Mouse (Mus musculus) midbrain, embryonic 10.5 days (tissue): ENCODE data around the gene Robo1. TPM values are rescaled to one million over a fixed set of nuclear protein-coding genes. Genes with fewer than 3 reads are reported as not detected.

Source experiments
- DNase-seq: peaks from one replicate; pipeline ENCODE4 v3.0.0-alpha.2; 2017; ENCODE audit warnings: low spot score
- H3K27ac ChIP-seq: fragments of 300-500 bp; sonication (generic); replicated peaks from 2 replicates; pipeline ENCODE4 v1.5.1; 2016; ENCODE audit warnings: mild to moderate bottlenecking
- H3K27me3 ChIP-seq: fragments of 300-500 bp; sonication (generic); 2 replicates; pipeline ENCODE4 v1.6.1; 2016; ENCODE audit warnings: low read depth, mild to moderate bottlenecking; ENCODE audit not compliant: poor library complexity, severe bottlenecking
- H3K36me3 ChIP-seq: fragments of 300-500 bp; sonication (generic); 2 replicates; pipeline ENCODE4 v1.6.1; 2016; ENCODE audit warnings: mild to moderate bottlenecking, moderate library complexity
- H3K4me1 ChIP-seq: fragments of 300-500 bp; sonication (generic); 2 replicates; pipeline ENCODE4 v1.6.1; 2016
- H3K4me3 ChIP-seq: fragments of 300-500 bp; sonication (generic); 2 replicates; pipeline ENCODE4 v1.5.1; 2016; ENCODE audit warnings: mild to moderate bottlenecking, moderate library complexity
- H3K9me3 ChIP-seq: fragments of 300-500 bp; sonication (generic); replicated peaks from 2 replicates; pipeline ENCODE4 v1.6.1; 2016; ENCODE audit warnings: mild to moderate bottlenecking
- WGBS: fragments of 180-500 bp; shearing (Covaris S2); methylation state at CpG from one replicate; pipeline ENCODE4 v1.1.7; 2016; 5-methylcytosine and 5-hydroxymethylcytosine counted together
- polyA plus RNA-seq: library from polyadenylated mRNA; unstranded; fragments of >200 nt; fragmentation: Nextera tagmentation; extraction: Ambion mirVana; gene quantifications from 2 replicates; pipeline ENCODE4 v1.2.1, GENCODE M21; 2016

Gene Robo1
- polyA plus RNA-seq, 1 experiment from 2014 or later, result 28.1 TPM

DNA sequence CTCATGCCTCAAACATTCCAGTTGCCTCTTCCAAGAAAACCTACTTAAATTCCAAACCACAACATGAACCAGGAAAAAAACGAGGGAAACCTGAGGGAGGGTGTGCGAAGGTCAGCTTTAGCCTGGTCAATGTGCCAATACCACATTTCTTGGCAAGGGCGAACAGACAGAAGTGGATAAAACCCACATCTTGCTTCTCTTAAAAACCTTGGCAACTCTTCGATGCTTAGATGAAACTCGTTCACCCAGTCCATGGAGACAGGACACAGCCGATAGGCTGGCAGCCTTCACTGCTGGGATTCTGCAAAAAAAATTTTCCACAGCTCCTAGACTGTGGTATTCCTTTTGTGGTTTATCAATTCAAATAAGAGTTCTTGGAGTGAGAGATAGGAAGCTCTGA, 690.6 kb downstream of the Robo1 start:
- no peak overlapping the region for H3K27ac ChIP-seq
- no peak for DNase-seq
- no peaks in the 10 kb centered on the region for H3K27me3 ChIP-seq
- no peak overlapping the region for H3K4me3 ChIP-seq
- no peaks in the 10 kb centered on the region for H3K9me3 ChIP-seq
- WGBS, result 91% methylated on average over 6 of the region's 6 CpGs
- H3K36me3 ChIP-seq, result peaks cover 10% of the 10 kb centered on the region; the same call in 1 of the 2 replicates
- H3K4me1 ChIP-seq, result peaks cover 6% of the 10 kb centered on the region; the same call in 1 of the 2 replicates

DNA sequence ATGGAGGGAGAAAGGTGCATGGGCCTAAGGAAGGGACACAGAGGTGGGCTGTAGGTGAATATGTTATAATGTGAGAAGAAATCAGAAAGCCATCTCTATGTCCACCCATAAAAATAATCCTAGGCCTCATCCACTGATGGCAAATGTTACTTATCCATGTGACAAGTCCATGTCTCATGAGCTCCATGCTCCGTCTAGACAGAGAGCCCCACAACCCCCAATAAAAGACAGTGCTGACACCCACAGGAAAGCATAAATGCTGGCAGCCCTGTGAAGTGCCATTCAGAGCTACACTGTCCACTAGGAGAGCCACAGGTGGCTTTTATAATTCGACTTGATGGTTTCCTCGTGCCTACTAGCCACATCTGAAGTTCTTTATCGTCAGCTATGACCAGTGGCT, 694.6 kb downstream of the Robo1 start:
- H3K36me3 ChIP-seq, result peaks cover 21% of the 10 kb centered on the region
- WGBS, result 95% methylated on average over 4 of the region's 4 CpGs
- H3K27ac ChIP-seq, result no peak overlapping the region
- H3K4me3 ChIP-seq, result no peak overlapping the region
- peaks cover 7% of the 10 kb centered on the region; the same call in 1 of the 2 replicates for H3K4me1 ChIP-seq
- H3K27me3 ChIP-seq, result no peaks in the 10 kb centered on the region
- no peaks in the 10 kb centered on the region; the same call in 1 of the 2 replicates for H3K9me3 ChIP-seq
- DNase-seq, result no peak

DNA sequence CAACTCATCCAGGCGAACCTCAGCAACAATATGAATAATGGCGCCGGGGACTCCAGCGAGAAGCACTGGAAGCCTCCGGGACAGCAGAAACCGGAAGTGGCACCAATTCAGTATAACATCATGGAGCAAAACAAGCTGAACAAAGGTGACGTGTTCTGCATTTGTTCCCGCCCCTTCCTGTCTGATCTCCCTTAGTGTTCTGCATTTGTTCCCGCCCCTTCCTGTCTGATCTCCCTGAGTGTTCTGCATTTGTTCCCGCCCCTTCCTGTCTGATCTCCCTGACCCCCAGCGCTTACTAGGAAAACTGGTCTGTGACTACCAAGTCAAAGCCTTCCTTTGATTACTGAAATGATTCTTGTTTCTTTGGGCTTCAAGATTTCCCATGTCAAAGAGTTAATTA, 696.5 kb downstream of the Robo1 start:
- peaks cover 25% of the 10 kb centered on the region for H3K36me3 ChIP-seq
- peaks cover 7% of the 10 kb centered on the region; the same call in 1 of the 2 replicates for H3K4me1 ChIP-seq
- no peak overlapping the region for H3K4me3 ChIP-seq
- H3K27me3 ChIP-seq, result no peaks in the 10 kb centered on the region
- H3K9me3 ChIP-seq, result no peaks in the 10 kb centered on the region; the same call in 1 of the 2 replicates
- H3K27ac ChIP-seq, result no peak overlapping the region
- WGBS, result 93% methylated on average over 11 of the region's 11 CpGs
- no peak for DNase-seq

GRCm38 (mm10) chr16:73005831-73006230, 697.7 kb downstream of the Robo1 start:
- peaks cover 34% of the 10 kb centered on the region for H3K36me3 ChIP-seq
- H3K4me3 ChIP-seq, result no peak overlapping the region
- no peaks in the 10 kb centered on the region; the same call in 1 of the 2 replicates for H3K9me3 ChIP-seq
- H3K27ac ChIP-seq, result no peak overlapping the region
- no peak for DNase-seq
- 78% methylated on average over 4 of the region's 4 CpGs for WGBS
- H3K4me1 ChIP-seq, result peaks cover 7% of the 10 kb centered on the region; the same call in 1 of the 2 replicates
- no peaks in the 10 kb centered on the region for H3K27me3 ChIP-seq

DNA sequence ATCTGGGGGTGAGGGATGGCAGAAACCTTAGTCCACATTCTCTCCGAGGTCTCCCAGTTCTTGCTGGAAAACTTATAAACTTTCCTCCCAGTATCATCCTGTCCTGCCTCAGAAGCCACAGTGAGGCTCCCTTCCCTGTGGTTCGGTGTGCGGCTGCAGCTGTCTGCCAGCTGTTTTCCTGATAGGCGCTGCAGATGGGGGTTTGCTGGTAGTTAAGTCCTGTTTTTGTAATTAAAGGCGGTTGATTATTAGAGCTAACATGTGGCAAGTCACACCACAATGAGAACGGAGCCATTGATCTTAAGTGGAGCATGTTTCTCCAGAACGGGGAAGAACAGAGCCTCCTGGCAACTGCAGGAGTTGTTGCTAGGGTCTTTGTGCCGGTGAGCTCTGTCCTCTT, 699.3 kb downstream of the Robo1 start:
- Histone ChIP-seq H3K27ac (no peak overlapping the region), H3K36me3 (peaks cover 41% of the 10 kb centered on the region), H3K9me3 (no peaks in the 10 kb centered on the region; the same call in 1 of the 2 replicates), H3K4me3 (no peak overlapping the region), H3K27me3 (no peaks in the 10 kb centered on the region), H3K4me1 (peaks cover 7% of the 10 kb centered on the region; the same call in 1 of the 2 replicates)
- no peak for DNase-seq
- 64% methylated on average over 8 of the region's 8 CpGs for WGBS

DNA sequence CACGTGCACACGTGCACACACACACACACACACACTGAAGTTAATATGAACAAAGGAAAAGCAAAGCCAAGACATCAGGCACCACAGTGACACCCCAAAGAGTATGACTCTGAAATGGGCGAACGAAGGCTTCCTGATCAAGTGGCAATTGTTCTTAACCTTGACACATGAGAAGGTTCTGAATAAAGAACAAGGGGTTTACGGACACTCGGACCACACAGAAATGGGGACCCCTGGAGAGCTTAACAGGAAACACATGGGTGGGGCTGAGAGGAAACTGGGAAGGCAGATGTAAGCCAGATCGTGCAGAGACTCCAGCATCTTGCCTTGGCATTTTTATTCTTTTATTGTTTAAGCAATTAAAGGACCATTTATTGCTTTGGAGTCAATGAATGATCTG, 703.2 kb downstream of the Robo1 start:
- 74% methylated on average over 7 of the region's 7 CpGs for WGBS
- H3K27me3 ChIP-seq, result no peaks in the 10 kb centered on the region
- no peaks in the 10 kb centered on the region for H3K9me3 ChIP-seq
- H3K4me1 ChIP-seq, result peaks cover 2% of the 10 kb centered on the region; the same call in 1 of the 2 replicates
- H3K27ac ChIP-seq, result no peak overlapping the region
- DNase-seq, result no peak
- no peak overlapping the region for H3K4me3 ChIP-seq
- H3K36me3 ChIP-seq, result peaks cover 30% of the 10 kb centered on the region

- no peak overlapping the region for H3K27ac ChIP-seq
- WGBS, result 95% methylated on average over 11 of the region's 11 CpGs
- DNase-seq, result no peak
- H3K4me3 ChIP-seq, result no peak overlapping the region
- H3K36me3 ChIP-seq, result peaks cover 36% of the 10 kb centered on the region
- H3K4me1 ChIP-seq, result no peaks in the 10 kb centered on the region
- no peaks in the 10 kb centered on the region for H3K9me3 ChIP-seq
- no peaks in the 10 kb centered on the region for H3K27me3 ChIP-seq
Measured at GRCm38 (mm10) chr16:73012926-73013325, 704.8 kb downstream of the Robo1 start.

GRCm38 (mm10) chr16:73014544-73014943, 706.4 kb downstream of the Robo1 start:
- H3K27me3 ChIP-seq, result no peaks in the 10 kb centered on the region
- H3K27ac ChIP-seq, result no peak overlapping the region
- WGBS, result 82% methylated on average over 8 of the region's 8 CpGs
- H3K36me3 ChIP-seq, result peaks cover 33% of the 10 kb centered on the region
- H3K9me3 ChIP-seq, result no peaks in the 10 kb centered on the region
- no peaks in the 10 kb centered on the region for H3K4me1 ChIP-seq
- no peak overlapping the region for H3K4me3 ChIP-seq
- DNase-seq, result no peak

GRCm38 (mm10) chr16:73015976-73016375, 707.9 kb downstream of the Robo1 start:
- WGBS, result 85% methylated on average over 4 of the region's 4 CpGs
- H3K4me3 ChIP-seq, result no peak overlapping the region
- no peaks in the 10 kb centered on the region for H3K9me3 ChIP-seq
- DNase-seq, result no peak
- H3K27me3 ChIP-seq, result no peaks in the 10 kb centered on the region
- no peaks in the 10 kb centered on the region for H3K4me1 ChIP-seq
- peaks cover 24% of the 10 kb centered on the region for H3K36me3 ChIP-seq
- H3K27ac ChIP-seq, result no peak overlapping the region

DNA sequence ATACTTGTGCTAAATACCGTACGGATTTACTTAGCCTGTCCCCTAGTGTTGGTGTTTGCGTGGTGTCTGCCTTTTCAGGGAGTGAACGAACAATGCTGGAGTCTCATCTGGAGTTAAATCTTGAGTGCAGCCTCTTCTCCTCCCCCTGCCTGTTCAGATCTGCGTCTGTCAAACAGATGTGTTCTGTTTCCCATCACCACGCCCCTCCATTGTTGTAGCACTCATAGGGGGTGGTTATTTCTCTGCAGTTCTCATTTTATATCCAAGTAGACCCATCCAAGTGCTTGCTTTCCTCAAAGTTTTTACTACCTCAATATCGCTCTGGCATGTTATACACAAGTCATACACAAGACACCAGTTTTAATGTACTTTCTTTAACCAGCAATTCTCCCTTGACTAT, 708.7 kb downstream of the Robo1 start:
- Histone ChIP-seq H3K27ac (no peak overlapping the region), H3K9me3 (no peaks in the 10 kb centered on the region), H3K4me3 (no peak overlapping the region), H3K27me3 (no peaks in the 10 kb centered on the region), H3K36me3 (peaks cover 19% of the 10 kb centered on the region), H3K4me1 (no peaks in the 10 kb centered on the region)
- no peak for DNase-seq
- WGBS, result 74% methylated on average over 7 of the region's 7 CpGs

DNA sequence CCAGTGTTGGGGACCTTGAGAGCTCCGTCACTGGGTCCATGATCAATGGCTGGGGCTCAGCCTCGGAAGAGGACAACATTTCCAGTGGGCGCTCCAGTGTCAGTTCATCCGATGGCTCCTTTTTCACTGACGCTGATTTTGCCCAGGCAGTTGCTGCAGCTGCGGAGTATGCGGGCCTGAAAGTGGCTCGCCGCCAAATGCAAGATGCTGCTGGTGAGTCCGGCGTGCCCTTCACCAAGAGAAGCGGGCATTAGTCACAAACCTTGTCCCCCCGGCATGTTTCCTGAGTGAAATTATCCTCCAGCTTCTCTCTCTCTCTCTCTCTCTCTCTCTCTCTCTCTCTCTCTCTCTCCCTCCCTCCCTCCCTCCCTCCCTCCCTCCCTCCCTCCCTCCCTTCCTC, 716.2 kb downstream of the Robo1 start:
- H3K9me3 ChIP-seq, result no peaks in the 10 kb centered on the region
- DNase-seq, result no peak
- WGBS, result 94% methylated on average over 13 of the region's 13 CpGs
- H3K27me3 ChIP-seq, result no peaks in the 10 kb centered on the region
- no peak overlapping the region for H3K27ac ChIP-seq
- H3K4me1 ChIP-seq, result no peaks in the 10 kb centered on the region
- H3K36me3 ChIP-seq, result peaks cover 30% of the 10 kb centered on the region
- no peak overlapping the region for H3K4me3 ChIP-seq

- no peak for DNase-seq
- Histone ChIP-seq H3K36me3 (peaks cover 23% of the 10 kb centered on the region), H3K9me3 (no peaks in the 10 kb centered on the region), H3K27ac (no peak overlapping the region), H3K4me1 (no peaks in the 10 kb centered on the region), H3K27me3 (no peaks in the 10 kb centered on the region), H3K4me3 (no peak overlapping the region)
- WGBS, result 92% methylated on average over 14 of the region's 14 CpGs
Measured at GRCm38 (mm10) chr16:73027692-73028091, 719.6 kb downstream of the Robo1 start.

DNA sequence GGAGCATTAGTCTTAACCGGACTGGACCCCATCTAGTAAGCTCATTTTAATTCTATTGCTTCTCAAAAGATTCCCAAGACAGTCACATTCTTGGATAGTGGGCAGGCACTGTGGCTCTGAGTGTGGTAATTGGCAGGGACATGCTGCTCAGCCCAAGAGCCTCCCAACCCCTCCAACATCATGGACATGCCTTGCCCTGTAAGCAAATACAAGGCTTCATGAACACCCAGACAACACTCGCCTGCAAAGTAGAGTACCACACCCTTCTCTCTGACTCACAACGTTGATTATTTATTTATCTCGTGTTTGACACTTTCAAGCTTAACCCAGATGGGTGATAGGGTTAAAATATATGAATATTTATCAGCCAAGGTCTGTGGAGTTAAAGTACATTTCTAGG, 722.9 kb downstream of the Robo1 start:
- no peak overlapping the region for H3K4me3 ChIP-seq
- DNase-seq, result no peak
- H3K4me1 ChIP-seq, result no peaks in the 10 kb centered on the region
- H3K27me3 ChIP-seq, result no peaks in the 10 kb centered on the region
- H3K36me3 ChIP-seq, result peaks cover 13% of the 10 kb centered on the region
- H3K9me3 ChIP-seq, result no peaks in the 10 kb centered on the region
- 79% methylated on average over 4 of the region's 4 CpGs for WGBS
- no peak overlapping the region for H3K27ac ChIP-seq
